Mouse (Mus musculus) adrenal gland, adult (tissue): ENCODE data around the gene Ism2.

Experiments
- DNase-seq, 2 experiments: peaks; one replicate each; pipeline ENCODE4 v3.0.0; 2022 to 2023; ENCODE audit warnings: low spot score in 1 of 2; ENCODE audit not compliant: inconsistent age in 2 of 2

The Ism2 gene

DNA sequence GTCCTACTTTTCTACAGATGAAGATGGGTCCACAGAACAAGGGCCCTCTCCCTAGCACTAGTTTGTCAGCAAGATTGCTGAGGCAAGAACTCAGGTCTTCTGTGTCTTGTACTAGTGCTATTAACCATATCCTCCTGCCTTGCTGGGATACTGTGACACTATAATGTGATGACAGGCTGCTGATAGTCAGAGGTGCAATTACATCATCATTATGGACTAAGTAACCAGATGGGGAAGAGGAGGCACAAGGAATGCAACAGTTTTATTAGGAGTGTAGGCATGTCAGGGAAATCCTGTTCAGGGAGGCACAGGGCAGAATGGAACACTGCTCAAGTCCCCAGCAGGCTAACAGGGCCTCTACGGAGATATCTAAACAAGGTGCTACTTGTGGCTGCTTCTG lies 60.9 kb downstream of the Ism2 start, which contains the start of gene Noxred1:
Gene Noxred1, minus strand, starts transcription at position 101 of the 400 bp plus-strand sequence.
- DNase-seq: no peak

DNA sequence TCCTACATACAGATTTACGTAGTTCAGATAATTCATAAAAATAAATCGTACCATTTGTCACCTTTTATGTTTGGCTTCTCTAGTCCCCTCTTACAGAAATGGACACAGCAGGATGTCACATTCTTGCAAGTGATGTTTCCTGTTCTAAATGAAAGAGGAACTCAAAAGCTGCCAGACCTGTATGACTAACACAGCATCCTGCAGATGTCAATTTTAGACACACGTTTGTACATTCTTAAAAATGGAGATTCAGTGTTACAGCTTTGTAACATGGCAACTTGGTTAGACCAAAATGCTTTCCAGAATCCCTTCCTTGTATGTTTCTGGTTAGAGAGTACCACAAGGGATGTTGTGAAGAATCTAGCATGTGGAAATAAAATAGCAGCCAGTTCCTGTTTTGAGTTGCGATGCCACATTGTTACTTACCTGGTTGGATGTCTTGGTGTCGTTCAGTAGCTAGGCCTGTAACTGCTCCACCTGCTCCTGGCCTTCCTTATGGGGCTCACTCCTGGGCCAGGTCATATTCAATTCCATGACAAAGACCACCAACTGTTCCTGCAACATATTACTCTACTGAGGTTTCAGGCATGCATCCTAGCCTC lies 62.5 kb downstream of the Ism2 start:
- no peak for DNase-seq

DNA sequence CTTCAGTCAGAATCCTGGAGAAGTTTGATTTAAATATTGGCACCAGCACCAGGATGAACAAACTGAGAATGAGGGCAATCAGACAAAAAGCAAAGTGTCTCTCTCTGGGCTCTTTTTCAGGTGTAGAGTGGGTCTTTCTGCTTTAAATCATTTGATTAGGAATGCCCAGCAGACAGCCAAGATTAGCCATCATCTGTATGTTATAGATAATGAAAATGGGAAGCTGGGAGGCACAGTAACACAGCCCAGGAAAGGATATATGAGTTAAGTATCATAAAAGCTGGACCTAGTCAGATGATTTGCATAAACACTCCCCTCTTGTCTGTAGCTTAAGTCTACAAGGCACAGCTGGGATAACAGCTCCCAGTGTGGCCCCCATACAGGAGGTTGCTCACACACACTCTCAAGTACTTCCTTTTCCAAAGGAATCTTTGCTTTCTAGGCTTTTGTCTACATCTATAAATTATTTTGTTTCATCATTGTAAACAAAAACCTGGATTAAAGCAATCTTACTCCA lies 69.1 kb downstream of the Ism2 start:
- DNase-seq: no peak

DNA sequence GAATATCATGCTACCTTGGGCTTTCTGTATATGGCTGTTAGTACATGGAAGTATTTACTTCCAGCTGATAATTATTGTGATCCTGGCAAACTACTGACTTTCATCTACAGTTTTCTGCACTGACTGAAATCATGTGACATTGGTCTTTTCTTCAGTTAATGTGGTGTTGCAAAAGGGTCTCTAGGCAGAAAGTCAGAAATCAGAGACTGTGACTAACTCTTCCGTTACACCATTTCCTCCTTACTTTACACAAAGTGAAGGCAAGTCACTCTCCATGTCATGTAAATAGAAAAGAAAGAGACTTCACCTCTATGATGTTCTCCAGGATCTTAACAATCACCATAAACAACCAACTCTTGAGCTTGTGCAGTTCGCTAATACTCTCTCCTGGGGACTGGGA lies 69.9 kb downstream of the Ism2 start:
- DNase-seq: no peak
